In genomic region chr13:24781916-24782315, GRCm38 (mm10) we compare ENCODE assay signal across 19 mouse cellular contexts. TPM values are rescaled to one million over a fixed set of nuclear protein-coding genes. Genes with fewer than 3 reads are reported as not detected.
DNase-seq lines count a peak whose midpoint lies in the region; ATAC-seq and TF ChIP-seq lines count a peak whose summit lies in the region.
"Had no signal": no experiment of that assay in that cellular context is flagged by ENCODE, and none has a peak within 500 bp of the region (broad histone marks: within the 10 kb centered on the region; RNA-seq: fewer than 3 reads in every experiment).

No protein-coding gene starts in this region.

- H3K4me3 ChIP-seq in kidney, embryonic 15.5 days (replicated peaks) = no peak overlapping the region
- H3K4me3 ChIP-seq in midbrain, postnatal 0 days (ENCODE audit: low read depth, low read length) = no peak overlapping the region
- no peak overlapping the region for H3K4me3 ChIP-seq in midbrain, embryonic 10.5 days
- no peak overlapping the region for H3K4me3 ChIP-seq in thymus, adult 2 months (ENCODE audit: control insufficient read depth, insufficient read depth, low read length)
- H3K4me3 ChIP-seq: hindbrain, embryonic 12.5 days; layer of hippocampus, adult 2 months had no signal

- no peaks in the 10 kb centered on the region for H3K9me3 ChIP-seq in kidney, embryonic 15.5 days (replicated peaks)
- no peaks in the 10 kb centered on the region for H3K9me3 ChIP-seq in midbrain, postnatal 0 days (ENCODE audit: low read length)
- H3K9me3 ChIP-seq in midbrain, embryonic 10.5 days (replicated peaks) = no peaks in the 10 kb centered on the region
- H3K9me3 ChIP-seq: hindbrain, embryonic 12.5 days had no signal

- 0 out of 2 replicates have a peak, but pooled peaks have one; percentile 31 for ATAC-seq in kidney, embryonic 15.5 days (replicated peaks; ENCODE audit: low FRiP score)
- ATAC-seq in midbrain, postnatal 0 days (ENCODE audit: low FRiP score) = no peak
- ATAC-seq: intestine, postnatal 0 days had no signal

- no peak for TF ChIP-seq POLR2A in brain, embryonic 14.5 days (IDR thresholded peaks at IDR 0.05; ENCODE audit: borderline replicate concordance, extremely low read depth, insufficient read depth, insufficient read length, poor library complexity, severe bottlenecking)
- TF ChIP-seq POLR2A in thymus, adult 2 months (IDR thresholded peaks at IDR 0.05; ENCODE audit: control insufficient read depth, extremely low read depth, insufficient read depth, low read length, poor library complexity) = no peak

- no peaks in the 10 kb centered on the region for H3K27me3 ChIP-seq in kidney, embryonic 15.5 days
- no peaks in the 10 kb centered on the region for H3K27me3 ChIP-seq in midbrain, postnatal 0 days (ENCODE audit: insufficient read depth, low read length)
- no peaks in the 10 kb centered on the region for H3K27me3 ChIP-seq in midbrain, embryonic 10.5 days (ENCODE audit: low read depth, poor library complexity, severe bottlenecking)
- H3K27me3 ChIP-seq in thymus, adult 2 months (ENCODE audit: control insufficient read depth, insufficient read depth, low read length) = no peaks in the 10 kb centered on the region
- H3K27me3 ChIP-seq: CH12.LX; hindbrain, embryonic 12.5 days had no signal

- 55% methylated on average over 5 of the region's 5 CpGs for WGBS in kidney, embryonic 15.5 days
- 61% methylated on average over 5 of the region's 5 CpGs for WGBS in midbrain, postnatal 0 days
- WGBS in midbrain, embryonic 10.5 days = 88% methylated on average over 5 of the region's 5 CpGs
- WGBS in thymus, adult 2 months = 46% methylated on average over 5 of the region's 5 CpGs

- TF ChIP-seq CTCF in midbrain, postnatal 0 days (IDR thresholded peaks at IDR 0.05) = no peak
- TF ChIP-seq CTCF in brain, embryonic 14.5 days (IDR thresholded peaks at IDR 0.05; ENCODE audit: borderline replicate concordance, extremely low read depth, insufficient read depth, insufficient read length) = no peak
- TF ChIP-seq CTCF in thymus, adult 2 months (IDR thresholded peaks at IDR 0.05; ENCODE audit: borderline replicate concordance, control insufficient read depth, extremely low read depth, insufficient read depth, low read length, poor library complexity) = no peak

- H3K27ac ChIP-seq in kidney, embryonic 15.5 days = no peak overlapping the region
- H3K27ac ChIP-seq in midbrain, postnatal 0 days (ENCODE audit: low read depth, low read length) = no peak overlapping the region
- H3K27ac ChIP-seq in midbrain, embryonic 10.5 days (replicated peaks) = no peak overlapping the region
- H3K27ac ChIP-seq in thymus, adult 2 months (ENCODE audit: control insufficient read depth, insufficient read depth, low read length) = no peak overlapping the region
- H3K27ac ChIP-seq: hindbrain, embryonic 12.5 days; layer of hippocampus, adult 2 months had no signal

- peaks cover 10% of the 10 kb centered on the region; the same call in 1 of the 2 replicates for H3K4me1 ChIP-seq in kidney, embryonic 15.5 days
- H3K4me1 ChIP-seq in midbrain, postnatal 0 days (ENCODE audit: insufficient read depth, low read length) = no peaks in the 10 kb centered on the region
- H3K4me1 ChIP-seq in midbrain, embryonic 10.5 days = 0 out of 2 replicates have a peak, but pooled peaks cover 5% of the 10 kb centered on the region
- peaks cover 23% of the 10 kb centered on the region for H3K4me1 ChIP-seq in thymus, adult 2 months (replicated peaks; ENCODE audit: control insufficient read depth, insufficient read depth, low read length)
- H3K4me1 ChIP-seq: hindbrain, embryonic 12.5 days had no signal

- no peak overlapping the region for H3K9ac ChIP-seq in kidney, embryonic 15.5 days
- no peak overlapping the region for H3K9ac ChIP-seq in midbrain, postnatal 0 days (replicated peaks; ENCODE audit: low read length, poor library complexity, severe bottlenecking)
- H3K9ac ChIP-seq: hindbrain, embryonic 12.5 days had no signal

- no peak for DNase-seq in kidney, adult 9 months
- DNase-seq in midbrain, postnatal 0 days (ENCODE audit: low spot score) = peak; percentile 43
- no peak for DNase-seq in midbrain, embryonic 10.5 days (ENCODE audit: low spot score)
- DNase-seq in NIH3T3 (ENCODE audit: low read depth) = peak; percentile 62
- peak; percentile 47 for DNase-seq in brain, embryonic 14.5 days (ENCODE audit: low read depth)
- DNase-seq in thymus, adult 2 months = no peak
- DNase-seq: cerebellum, adult 2 months; gastrocnemius, postnatal 36 days; liver had no signal

- no peak overlapping the region for H3K4me2 ChIP-seq in kidney, embryonic 15.5 days
- no peak overlapping the region for H3K4me2 ChIP-seq in midbrain, postnatal 0 days (ENCODE audit: low read depth, low read length, poor library complexity, severe bottlenecking)
- H3K4me2 ChIP-seq: hindbrain, embryonic 12.5 days had no signal

- H3K36me3 ChIP-seq in kidney, embryonic 15.5 days = no peaks in the 10 kb centered on the region
- no peaks in the 10 kb centered on the region for H3K36me3 ChIP-seq in midbrain, postnatal 0 days (ENCODE audit: insufficient read depth, low read length)
- no peaks in the 10 kb centered on the region for H3K36me3 ChIP-seq in midbrain, embryonic 10.5 days
- H3K36me3 ChIP-seq in thymus, adult 2 months (ENCODE audit: control insufficient read depth, insufficient read depth, low read length) = no peaks in the 10 kb centered on the region
- H3K36me3 ChIP-seq: hindbrain, embryonic 12.5 days had no signal

RNA-seq across cellular contexts. Expression of gene BC005537, which starts 19.5 kb away (rescaled TPM):
- 16.7 and 17.1 TPM in 2 replicates for polyA plus RNA-seq in kidney, embryonic 15.5 days (2015; fragmentation: Nextera tagmentation; extraction: Ambion mirVana)
- total RNA-seq in midbrain, postnatal 0 days (2014; rRNA removed) = 52.2 and 61.8 TPM in 2 replicates
- polyA plus RNA-seq in midbrain, postnatal 0 days (2015; fragmentation: Nextera tagmentation; extraction: Ambion mirVana) = 16.3 and 18.2 TPM in 2 replicates
- polyA plus RNA-seq in midbrain, embryonic 10.5 days (2016; fragmentation: Nextera tagmentation; extraction: Ambion mirVana) = 8.3 and 10.4 TPM in 2 replicates
- polyA plus RNA-seq in brain, embryonic 14.5 days (2012; rRNA removed) = 114 and 115 TPM in 2 replicates
- polyA plus RNA-seq in thymus, adult 2 months (2012; rRNA removed) = 48.8 and 53.7 TPM in 2 replicates

RNA-seq across cellular contexts. Expression of gene Gmnn, which starts 20.2 kb away (rescaled TPM):
- polyA plus RNA-seq in kidney, embryonic 15.5 days (2015; fragmentation: Nextera tagmentation; extraction: Ambion mirVana) = 115 and 117 TPM in 2 replicates
- total RNA-seq in midbrain, postnatal 0 days (2014; rRNA removed) = 2.3 and 9.4 TPM in 2 replicates
- polyA plus RNA-seq in midbrain, postnatal 0 days (2015; fragmentation: Nextera tagmentation; extraction: Ambion mirVana) = 10.2 and 11.6 TPM in 2 replicates
- 154 and 186 TPM in 2 replicates for polyA plus RNA-seq in midbrain, embryonic 10.5 days (2016; fragmentation: Nextera tagmentation; extraction: Ambion mirVana)
- polyA plus RNA-seq in brain, embryonic 14.5 days (2012; rRNA removed) = 13.6 and 19.5 TPM in 2 replicates
- 10.6 and 11.9 TPM in 2 replicates for polyA plus RNA-seq in thymus, adult 2 months (2012; rRNA removed)

RNA-seq across cellular contexts. Expression of gene Armh2, which starts 40.9 kb away (rescaled TPM):
- not detected in 2 replicates for polyA plus RNA-seq in kidney, embryonic 15.5 days (2015; fragmentation: Nextera tagmentation; extraction: Ambion mirVana)
- not detected in 2 replicates for total RNA-seq in midbrain, postnatal 0 days (2014; rRNA removed)
- polyA plus RNA-seq in midbrain, postnatal 0 days (2015; fragmentation: Nextera tagmentation; extraction: Ambion mirVana) = 0.20 TPM in 1 of 2 replicates, not detected in the other
- not detected in 2 replicates for polyA plus RNA-seq in midbrain, embryonic 10.5 days (2016; fragmentation: Nextera tagmentation; extraction: Ambion mirVana)
- 0.10 TPM in 1 of 2 replicates, not detected in the other for polyA plus RNA-seq in brain, embryonic 14.5 days (2012; rRNA removed)
- not detected in 2 replicates for polyA plus RNA-seq in thymus, adult 2 months (2012; rRNA removed)
- total RNA-seq: CH12.LX; gastrocnemius, postnatal 36 days; layer of hippocampus, adult 2 months; left cerebral cortex, adult 8-10 months had no signal
- polyA plus RNA-seq: cerebellum, adult 2 months; heart, embryonic 14.5 days; hindbrain, embryonic 12.5 days; intestine, postnatal 0 days; lung, embryonic 16.5 days; spleen, adult 2 months; urinary bladder, adult 2 months had no signal

RNA-seq across cellular contexts. Expression of gene Acot13, which starts 49.4 kb away (rescaled TPM):
- polyA plus RNA-seq in kidney, embryonic 15.5 days (2015; fragmentation: Nextera tagmentation; extraction: Ambion mirVana) = 103 and 105 TPM in 2 replicates
- total RNA-seq in midbrain, postnatal 0 days (2014; rRNA removed) = 15.1 and 25.4 TPM in 2 replicates
- 60.2 and 67.1 TPM in 2 replicates for polyA plus RNA-seq in midbrain, postnatal 0 days (2015; fragmentation: Nextera tagmentation; extraction: Ambion mirVana)
- polyA plus RNA-seq in midbrain, embryonic 10.5 days (2016; fragmentation: Nextera tagmentation; extraction: Ambion mirVana) = 56.1 and 56.7 TPM in 2 replicates
- polyA plus RNA-seq in brain, embryonic 14.5 days (2012; rRNA removed) = 33.9 and 38.0 TPM in 2 replicates
- polyA plus RNA-seq in thymus, adult 2 months (2012; rRNA removed) = 49.8 and 51.5 TPM in 2 replicates

RNA-seq across cellular contexts. Expression of gene Tdp2, which starts 49.6 kb away (rescaled TPM):
- polyA plus RNA-seq in kidney, embryonic 15.5 days (2015; fragmentation: Nextera tagmentation; extraction: Ambion mirVana) = 63.9 and 65.5 TPM in 2 replicates
- total RNA-seq in midbrain, postnatal 0 days (2014; rRNA removed) = 26.6 and 27.0 TPM in 2 replicates
- polyA plus RNA-seq in midbrain, postnatal 0 days (2015; fragmentation: Nextera tagmentation; extraction: Ambion mirVana) = 25.5 and 28.5 TPM in 2 replicates
- 72.0 and 78.6 TPM in 2 replicates for polyA plus RNA-seq in midbrain, embryonic 10.5 days (2016; fragmentation: Nextera tagmentation; extraction: Ambion mirVana)
- polyA plus RNA-seq in brain, embryonic 14.5 days (2012; rRNA removed) = 46.8 and 63.3 TPM in 2 replicates
- polyA plus RNA-seq in thymus, adult 2 months (2012; rRNA removed) = 40.3 and 42.4 TPM in 2 replicates

Comparison
In these comparisons a context has a peak if more than half of its experiments do, and no peak if none do; other contexts are left out.
1. DNase-seq: peak in midbrain, postnatal 0 days (single experiment), NIH3T3 (single experiment) and brain, embryonic 14.5 days (single experiment); none in kidney, adult 9 months (single experiment), midbrain, embryonic 10.5 days (single experiment) and thymus, adult 2 months (single experiment).